Mouse (Mus musculus) layer of hippocampus, adult 2 months (tissue): ENCODE results near the gene Epha2. TPM values are rescaled to one million over a fixed set of nuclear protein-coding genes. Genes with fewer than 3 reads are reported as not detected.

ENCODE experiments used
- DNase-seq, 2 experiments: peaks; one replicate each; pipeline ENCODE4 v3.0.0; 2022; ENCODE audit warnings: low spot score in 2 of 2
- H3K27ac ChIP-seq: fragments of 200-600 bp; 2 replicates; pipeline ENCODE4 v1.8.1; 2022
- H3K4me3 ChIP-seq: fragments of 200-600 bp; 2 replicates; pipeline ENCODE4 v1.8.1; 2022; ENCODE audit warnings: mild to moderate bottlenecking
- CTCF ChIP-seq: fragments of 200-600 bp; conservative IDR thresholded peaks from 2 replicates; pipeline ENCODE4 v1.8.1; 2022; ENCODE audit warnings: antibody characterized with exemption, mild to moderate bottlenecking, moderate library complexity
- long read RNA-seq, 2 experiments: library from polyadenylated mRNA; stranded (forward); transcript quantifications; one replicate each; pipeline ENCODE4 v2.0.0; 2021; ENCODE audit warnings: borderline mapping rate in 2 of 2
- total RNA-seq, 2 experiments: library from RNA; stranded (reverse); gene quantifications; 2 replicates each; pipeline ENCODE4 v1.2.3; 2021

Gene Epha2
- 1 to 10 TPM in 1 of 2 experiments, under 1 TPM in 1; 0.86 to 1.3 TPM for total RNA-seq
- long read RNA-seq, experiment 1, partial matches to known transcripts = 0 of 1 reads
- long read RNA-seq, experiment 1, other reads (novel, unspliced or antisense) = 1 of 1 reads
- long read RNA-seq, experiment 2 = 0 reads

DNA sequence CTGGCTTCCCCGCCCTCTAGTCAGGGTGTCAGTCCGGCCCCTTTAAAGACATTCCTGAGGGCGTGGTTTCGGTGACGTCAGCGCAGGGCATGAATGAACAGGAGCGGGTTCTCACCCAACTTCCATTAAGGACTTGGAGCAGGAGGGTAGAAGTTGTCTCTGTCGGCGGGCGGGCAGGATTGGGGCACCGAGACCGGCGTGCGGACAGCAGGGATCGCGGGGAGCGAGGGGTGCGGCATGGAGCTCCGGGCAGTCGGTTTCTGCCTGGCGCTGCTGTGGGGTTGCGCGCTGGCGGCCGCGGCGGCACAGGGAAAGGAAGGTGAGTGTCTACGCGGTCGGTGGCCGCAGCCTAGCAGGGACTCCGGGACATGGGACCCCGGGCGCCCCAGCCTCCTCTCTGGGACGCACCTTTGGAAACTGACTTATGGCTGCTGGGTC, at the start of gene Epha2:
Epha2 (plus strand) TSS at position 125 of the 438 bp plus-strand sequence.
- peak; percentile 64 to 70 for DNase-seq
- Histone ChIP-seq H3K4me3 (peak within 1 kb of the TSS; percentile 71), H3K27ac (peak within 1 kb of the TSS; percentile 71; the same call in 1 of the 2 replicates)
- no peak for TF ChIP-seq CTCF

DNA sequence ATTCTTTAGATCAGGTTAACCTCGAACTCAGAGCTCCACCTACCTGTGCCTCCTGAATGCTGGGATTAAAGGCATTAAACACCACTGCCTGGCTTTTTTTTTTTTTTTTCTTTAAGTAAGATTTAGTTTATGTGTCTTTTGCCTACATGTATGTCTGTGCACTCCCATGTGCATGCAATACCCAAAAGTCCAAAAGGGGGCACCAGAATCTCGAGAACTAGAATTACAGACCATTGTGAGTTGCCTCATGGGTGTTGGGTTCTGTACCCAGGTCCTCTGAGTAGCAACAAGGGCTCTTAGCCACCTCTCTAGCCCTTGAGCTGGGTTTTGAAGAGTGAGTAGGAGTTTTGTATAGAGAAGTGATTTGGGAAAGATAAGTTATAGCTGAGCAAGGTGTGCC, 48.4 kb upstream of the Epha2 start:
- peak; percentile 51 for TF ChIP-seq CTCF
- Histone ChIP-seq H3K4me3 (no peak overlapping the region), H3K27ac (no peak overlapping the region)
- DNase-seq = no peak

DNA sequence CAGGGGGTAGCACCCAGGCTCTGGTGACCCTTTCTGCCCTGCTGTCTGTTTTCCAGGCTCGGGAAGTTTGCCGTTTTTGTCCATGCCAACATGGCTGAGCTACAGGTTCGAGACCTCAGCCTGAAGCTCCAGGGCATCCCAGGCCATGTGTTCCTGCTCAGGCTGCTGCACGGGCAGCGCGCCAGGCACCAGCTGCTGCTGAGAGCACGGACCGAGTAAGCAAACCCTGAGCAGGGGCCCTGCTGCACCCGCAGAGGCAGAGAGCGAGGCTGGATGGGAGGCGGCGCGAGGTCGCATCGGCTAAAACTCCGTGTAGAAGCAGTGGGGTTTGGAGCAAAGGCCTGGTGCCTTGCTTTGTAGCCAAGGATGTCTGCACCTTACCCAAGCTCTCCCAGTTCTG, 46.8 kb upstream of the Epha2 start:
- H3K27ac ChIP-seq = no peak overlapping the region
- DNase-seq = no peak
- H3K4me3 ChIP-seq = no peak overlapping the region
- no peak for TF ChIP-seq CTCF

DNA sequence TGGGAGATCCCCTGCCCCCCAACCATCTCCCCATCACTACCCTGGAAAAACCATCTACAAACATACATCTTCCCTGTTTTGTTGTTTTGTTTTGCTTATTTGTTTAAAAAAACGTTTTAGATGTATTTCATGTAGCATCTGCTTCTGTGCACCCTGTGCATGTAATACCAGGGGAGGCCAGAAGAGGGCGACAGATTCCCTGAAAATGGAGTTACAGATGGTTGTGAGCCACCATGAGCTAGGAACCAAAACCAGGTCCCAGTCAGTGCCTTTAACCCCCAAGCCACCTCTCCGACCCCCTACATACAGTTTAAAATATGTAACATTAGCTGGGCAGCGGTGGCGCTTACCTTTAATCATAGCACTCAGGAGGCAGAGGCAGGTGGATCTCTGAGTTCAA, 43.6 kb upstream of the Epha2 start:
- Histone ChIP-seq H3K4me3 (no peak overlapping the region), H3K27ac (no peak overlapping the region)
- DNase-seq = no peak
- peak; percentile 69 for TF ChIP-seq CTCF

DNA sequence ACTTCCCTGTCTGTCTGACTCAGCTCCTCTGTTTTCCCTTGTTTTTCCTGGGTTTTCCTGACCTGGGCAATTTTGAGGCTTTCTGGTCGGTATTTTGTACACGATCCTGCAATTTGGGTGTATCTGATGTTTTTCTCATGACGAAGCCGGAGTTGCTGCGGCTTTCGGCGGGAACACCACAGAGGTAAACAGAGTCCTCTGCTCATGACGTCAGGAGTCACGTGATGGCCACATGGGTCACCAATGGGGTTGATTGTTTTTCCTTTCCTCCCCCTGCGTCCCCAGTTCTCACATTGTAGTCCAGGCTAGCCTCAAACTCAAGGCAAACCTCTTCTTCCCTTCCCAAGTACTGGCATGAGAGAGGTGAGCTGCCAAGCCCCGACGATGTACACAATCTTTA, 41.6 kb upstream of the Epha2 start:
- H3K27ac ChIP-seq = no peak overlapping the region
- DNase-seq = no peak
- no peak for TF ChIP-seq CTCF
- H3K4me3 ChIP-seq = no peak overlapping the region

DNA sequence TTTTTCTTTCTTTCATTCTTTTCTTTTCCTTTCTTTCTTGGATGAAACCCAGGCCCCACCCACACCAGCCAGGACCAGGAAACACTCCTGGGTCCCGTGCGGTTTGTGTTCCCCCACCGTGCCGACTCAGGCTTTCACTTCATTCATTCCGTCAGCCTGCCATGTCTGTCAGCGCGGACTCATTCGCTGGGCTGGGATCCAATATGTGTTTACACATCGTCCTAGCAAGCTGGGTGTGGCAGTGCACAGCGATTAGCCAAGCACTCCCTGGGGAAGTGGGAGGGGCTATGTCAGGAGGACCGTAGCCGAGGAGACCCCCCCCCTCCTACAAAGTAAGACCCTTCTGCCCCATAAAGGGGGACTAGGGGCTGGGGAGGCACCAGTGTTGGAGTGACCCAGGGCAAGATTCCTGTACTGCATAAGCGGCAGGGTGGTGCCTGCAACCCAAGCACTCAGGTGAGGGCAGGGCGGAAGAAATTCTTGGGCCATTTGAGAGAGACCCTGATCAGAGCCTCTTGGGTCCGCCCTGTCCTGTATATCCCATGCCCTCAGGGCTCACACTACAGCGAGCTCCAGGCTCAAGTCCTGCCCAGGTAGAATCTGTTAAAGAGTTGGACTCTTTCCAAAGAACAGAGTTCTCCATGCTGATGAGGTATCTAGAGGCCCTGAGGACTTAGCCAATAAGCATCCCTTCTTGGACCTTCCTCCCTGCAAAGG, 40.9 kb upstream of the Epha2 start:
- H3K27ac ChIP-seq = no peak overlapping the region
- no peak for DNase-seq
- no peak for TF ChIP-seq CTCF
- H3K4me3 ChIP-seq = no peak overlapping the region

DNA sequence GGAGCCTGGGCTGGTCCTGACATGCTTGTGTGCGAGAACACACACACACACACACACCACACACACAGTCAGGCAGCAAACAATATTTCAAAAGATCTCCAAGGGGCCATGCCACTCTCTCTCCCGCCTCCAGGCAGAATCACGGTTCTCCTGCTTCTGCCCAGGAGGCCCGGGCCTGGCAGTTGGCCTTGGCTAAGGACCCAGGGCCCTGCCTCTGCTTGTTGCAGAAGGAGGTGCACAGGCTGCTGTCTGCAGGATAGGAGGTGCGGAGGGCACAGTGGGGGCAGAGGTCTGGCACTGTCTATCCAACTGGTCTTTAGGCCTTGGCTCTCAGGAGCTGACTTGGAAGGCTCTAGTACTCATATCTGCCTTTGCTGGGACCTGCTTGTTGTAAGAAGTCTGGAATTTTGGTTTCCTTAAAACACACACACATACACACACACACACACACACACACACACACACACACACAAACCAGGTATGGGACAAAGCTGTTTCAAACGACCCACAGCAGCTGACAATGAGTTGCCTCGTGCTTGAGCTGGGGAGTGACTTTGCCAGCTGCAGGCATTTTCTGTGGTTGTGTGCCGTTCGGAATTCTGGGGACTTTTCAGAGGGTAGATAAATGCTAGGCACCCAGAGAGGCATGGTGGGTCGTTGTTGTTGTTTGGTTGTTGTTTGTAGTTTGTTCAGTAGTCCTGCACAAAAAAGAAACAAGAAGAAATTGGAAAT, 38.0 kb upstream of the Epha2 start:
- H3K4me3 ChIP-seq = no peak overlapping the region
- DNase-seq = no peak

DNA sequence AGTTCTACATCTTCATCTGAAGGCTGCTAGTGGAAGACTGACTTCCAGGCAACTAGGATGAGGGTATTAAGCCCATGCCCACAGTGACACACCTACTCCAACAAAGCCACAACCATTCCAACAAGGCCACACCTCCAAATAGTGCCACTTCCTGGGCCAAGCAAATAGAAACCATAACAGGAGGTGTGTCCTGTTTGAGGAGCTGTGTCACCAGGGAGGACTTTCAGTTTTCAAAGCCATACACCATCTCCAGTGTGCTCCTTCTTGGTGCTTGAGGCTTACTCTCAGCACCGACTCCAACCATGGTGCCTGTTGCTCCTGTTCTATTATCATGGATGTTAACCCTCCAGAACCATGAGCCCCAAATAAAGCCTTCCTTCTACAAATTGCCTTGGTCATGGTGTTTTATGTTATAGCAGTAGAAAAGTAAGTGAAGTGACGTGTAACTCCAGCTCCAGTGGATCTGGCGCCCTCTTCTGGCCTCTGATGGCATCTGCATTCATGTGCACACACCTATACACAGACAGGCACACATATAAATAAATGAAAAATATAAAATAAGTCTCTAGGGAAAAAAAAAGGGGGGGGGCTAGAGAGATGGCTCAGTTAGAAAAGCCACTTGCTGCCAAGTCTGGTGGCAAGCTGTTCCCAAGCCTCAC, 34.9 kb upstream of the Epha2 start:
- H3K27ac ChIP-seq = no peak overlapping the region
- no peak for DNase-seq
- no peak overlapping the region for H3K4me3 ChIP-seq
- TF ChIP-seq CTCF = peak; percentile 35; the same call in 1 of the 2 replicates

More for the DNA sequence above, 38.0 kb upstream of the Epha2 start:
- no peak for TF ChIP-seq CTCF
- H3K27ac ChIP-seq = no peak overlapping the region

DNA sequence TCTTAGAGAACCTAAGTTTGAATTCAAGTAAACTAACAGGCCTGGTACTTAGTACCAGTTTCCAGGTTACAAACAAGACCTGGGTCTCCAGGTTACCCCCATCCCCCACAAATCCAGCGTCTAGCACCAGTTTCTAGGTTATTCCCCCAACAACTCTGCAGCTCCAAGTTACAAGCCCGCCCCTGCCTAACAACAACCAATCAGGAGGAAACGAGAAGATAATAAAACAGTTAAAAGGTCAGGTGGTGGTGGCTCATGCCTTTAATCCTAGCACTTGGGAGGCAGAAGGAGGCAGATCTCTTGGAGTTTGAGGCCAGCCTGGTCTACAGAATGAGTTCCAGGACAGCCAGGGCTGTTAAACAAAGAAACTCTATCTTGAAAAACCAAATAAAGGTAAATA, 33.8 kb upstream of the Epha2 start:
- Histone ChIP-seq H3K4me3 (no peak overlapping the region), H3K27ac (no peak overlapping the region)
- TF ChIP-seq CTCF = no peak
- DNase-seq = no peak

DNA sequence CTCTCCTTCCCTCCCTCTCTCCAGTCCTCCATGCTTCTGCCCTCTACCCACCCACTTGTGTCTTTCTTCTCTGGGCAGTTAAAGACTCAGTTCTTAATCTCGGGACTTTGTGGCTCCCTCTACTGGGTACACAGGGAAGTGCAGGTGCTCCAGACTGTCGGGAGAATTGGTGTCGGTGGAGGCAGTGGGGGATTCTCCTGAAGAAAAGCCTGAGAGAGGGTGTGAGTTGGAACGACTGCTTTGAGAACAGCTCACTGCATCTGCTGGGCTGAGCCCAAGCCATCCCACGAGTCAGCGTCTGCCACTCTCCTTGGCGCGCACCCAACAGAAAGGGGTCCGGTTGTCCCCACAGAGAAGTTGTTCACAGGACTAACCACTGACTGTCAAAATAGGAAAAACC, 33.2 kb upstream of the Epha2 start:
- H3K27ac ChIP-seq = no peak overlapping the region

DNA sequence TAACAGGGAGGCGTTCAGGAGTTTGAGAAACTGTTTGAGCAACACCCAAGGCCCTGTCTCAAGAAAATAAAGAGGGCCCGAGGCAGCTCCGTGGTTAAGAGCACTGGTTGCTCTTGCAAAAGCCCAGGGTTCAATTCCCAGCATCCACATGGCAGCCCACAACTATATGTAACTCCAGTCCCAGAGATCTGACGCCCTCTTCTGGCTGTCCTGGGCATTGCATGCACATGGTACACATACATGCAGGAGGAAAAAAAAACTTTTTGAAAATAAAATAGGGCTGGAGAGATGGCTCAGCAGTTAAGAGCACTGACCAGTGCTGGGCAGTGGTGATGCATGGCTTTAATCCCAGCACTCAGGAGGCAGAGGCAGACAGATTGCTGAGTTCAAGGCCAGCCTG, 32.7 kb upstream of the Epha2 start:
- no peak for DNase-seq
- TF ChIP-seq CTCF = peak; percentile 26
- H3K4me3 ChIP-seq = no peak overlapping the region
- no peak overlapping the region for H3K27ac ChIP-seq

More for the DNA sequence above, 33.2 kb upstream of the Epha2 start:
- H3K4me3 ChIP-seq = no peak overlapping the region
- DNase-seq = peak; percentile 21 to 49
- TF ChIP-seq CTCF = peak; percentile 88

DNA sequence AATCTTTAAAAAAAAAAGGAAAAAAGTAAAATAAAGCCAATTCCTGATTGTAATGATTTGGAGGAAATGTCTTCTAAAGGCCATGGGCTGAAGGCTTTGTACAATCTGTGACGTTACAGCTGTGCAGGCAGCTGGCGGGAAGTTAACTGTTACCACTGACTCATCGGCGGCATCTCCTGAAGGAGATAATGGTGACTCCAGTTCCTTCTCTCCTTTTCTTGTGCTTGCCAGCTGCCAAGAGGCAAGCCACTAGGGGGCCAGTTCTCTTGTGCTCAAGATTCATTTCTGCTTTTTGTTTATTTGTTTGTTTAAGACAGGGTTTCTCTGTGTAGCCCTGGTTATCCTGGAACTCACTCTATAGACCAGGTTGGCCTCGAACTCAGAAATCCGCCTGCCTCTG, 32.0 kb upstream of the Epha2 start:
- DNase-seq = no peak
- Histone ChIP-seq H3K27ac (no peak overlapping the region), H3K4me3 (no peak overlapping the region)
- peak; percentile 48 for TF ChIP-seq CTCF

DNA sequence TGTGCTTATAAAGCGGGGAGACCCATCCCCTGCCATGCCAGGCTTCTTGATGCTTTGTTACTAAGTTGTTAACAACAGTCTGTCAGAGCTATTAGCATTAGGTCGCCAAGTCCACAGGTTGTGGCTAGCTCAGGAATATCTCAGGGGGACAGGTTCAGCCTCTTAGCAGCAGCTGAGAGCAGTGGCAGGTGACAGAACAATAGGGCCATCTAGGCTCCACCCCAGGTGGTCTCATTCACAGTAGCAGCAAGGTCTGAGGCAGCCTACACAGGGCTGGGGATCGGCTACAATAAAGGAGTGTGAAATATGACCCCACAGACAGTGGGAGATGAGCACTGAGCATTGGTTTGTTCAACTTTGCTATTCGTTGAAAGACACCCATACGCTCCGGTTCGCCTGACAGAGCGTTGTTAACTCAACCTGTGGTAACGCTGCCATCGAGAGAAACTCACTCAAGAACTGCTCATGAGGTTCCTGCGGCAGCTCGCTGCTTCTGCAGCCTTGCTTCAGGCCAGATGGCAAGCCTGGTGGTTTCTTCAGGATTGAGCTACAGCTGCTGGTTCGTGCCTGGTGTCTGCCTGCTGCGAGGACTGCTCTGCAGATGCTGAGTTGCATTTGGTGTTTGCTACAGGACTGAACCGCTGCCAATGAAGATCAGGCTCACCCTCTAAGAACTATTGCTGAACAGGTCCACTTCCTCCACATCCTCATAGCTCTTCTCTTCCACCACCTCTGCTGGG, 30.7 kb upstream of the Epha2 start:
- no peak for DNase-seq

More for the DNA sequence above, 30.7 kb upstream of the Epha2 start:
- no peak overlapping the region for H3K27ac ChIP-seq
- TF ChIP-seq CTCF = no peak
- H3K4me3 ChIP-seq = no peak overlapping the region
